Mouse (Mus musculus) spleen, adult 2 months (tissue): ENCODE measurements around the gene Fbrsl1.

Source experiments
- CTCF ChIP-seq: fragments of 200-500 bp; IDR thresholded peaks from 2 replicates; pipeline ENCODE4 v1.5.1; 2011; ENCODE audit warnings: mild to moderate bottlenecking, inconsistent platforms; ENCODE audit not compliant: insufficient read depth, insufficient read length, insufficient replicate concordance; ENCODE audit errors: extremely low read depth
- POLR2A ChIP-seq: fragments of 200-500 bp; IDR thresholded peaks from 2 replicates; pipeline ENCODE4 v1.6.1; 2011; ENCODE audit warnings: low read depth, low read length, inconsistent platforms

DNA sequence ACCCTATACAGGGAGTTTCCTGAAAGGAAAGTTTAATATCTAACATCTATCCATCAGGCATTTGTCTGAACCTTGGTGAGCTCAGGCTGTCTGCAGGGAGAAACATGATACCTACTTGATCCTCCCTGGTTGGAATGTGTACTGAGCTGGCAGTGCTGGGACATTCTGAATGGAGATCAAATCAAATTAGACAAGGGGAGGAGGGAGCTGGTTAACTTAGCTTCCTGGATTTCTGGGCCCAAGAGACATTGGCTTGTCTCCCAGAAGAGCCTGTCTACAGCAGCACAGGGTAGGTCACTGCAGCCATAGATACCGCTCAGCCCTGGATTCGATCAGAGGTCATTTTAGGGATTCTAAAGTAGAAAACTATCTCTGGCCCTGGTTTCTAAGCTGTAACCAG lies 109.5 kb downstream of the Fbrsl1 start:
- TF ChIP-seq CTCF = no peak
- TF ChIP-seq POLR2A = no peak
